Mouse (Mus musculus): ENCODE data around the gene Nacad.

Gene Nacad

GRCm38 (mm10) chr11:6580065-6580750, 25.6 kb downstream of the Nacad start:
- DNase-seq (ENCODE audit: low spot score): no peak

GRCm38 (mm10) chr11:6579361-6579760, 26.5 kb downstream of the Nacad start:
- no peak for DNase-seq (ENCODE audit: low spot score)

GRCm38 (mm10) chr11:6576151-6576550, 29.7 kb downstream of the Nacad start:
- no peak for DNase-seq (ENCODE audit: low spot score)

GRCm38 (mm10) chr11:6569410-6569777, 36.5 kb downstream of the Nacad start:
- no peak for DNase-seq (ENCODE audit: low spot score)

GRCm38 (mm10) chr11:6568584-6569409, 37.1 kb downstream of the Nacad start:
- peak; percentile 53 for DNase-seq (ENCODE audit: low spot score)

- DNase-seq (ENCODE audit: low spot score): no peak
These were observed 37.9 kb downstream of the Nacad start for GRCm38 (mm10) chr11:6567951-6568350.

- DNase-seq (ENCODE audit: low spot score): no peak
These were observed 39.4 kb downstream of the Nacad start for GRCm38 (mm10) chr11:6566496-6566895.

- no peak for DNase-seq (ENCODE audit: low spot score)
These were observed 42.7 kb downstream of the Nacad start for GRCm38 (mm10) chr11:6563201-6563600.

GRCm38 (mm10) chr11:6562359-6562758, 43.5 kb downstream of the Nacad start:
- DNase-seq (ENCODE audit: low spot score): no peak

GRCm38 (mm10) chr11:6561474-6561873, 44.4 kb downstream of the Nacad start:
- no peak for DNase-seq (ENCODE audit: low spot score)

- no peak for DNase-seq (ENCODE audit: low spot score)
These were observed 45.0 kb downstream of the Nacad start for GRCm38 (mm10) chr11:6560655-6561360.

GRCm38 (mm10) chr11:6559996-6560395, 45.9 kb downstream of the Nacad start:
- DNase-seq (ENCODE audit: low spot score): no peak

GRCm38 (mm10) chr11:6558234-6558633, 47.6 kb downstream of the Nacad start:
- DNase-seq (ENCODE audit: low spot score): no peak

- DNase-seq (ENCODE audit: low spot score): no peak
These were observed 55.7 kb downstream of the Nacad start for GRCm38 (mm10) chr11:6550201-6550600.

- DNase-seq (ENCODE audit: low spot score): no peak
These were observed 56.1 kb downstream of the Nacad start for GRCm38 (mm10) chr11:6549770-6550169.
